Mouse (Mus musculus) urinary bladder, postnatal 10 days (tissue): ENCODE results near the gene Synm.

Experiments
- DNase-seq: peaks from one replicate; pipeline ENCODE4 v3.0.0; 2022; ENCODE audit warnings: low spot score

Gene Synm

DNA sequence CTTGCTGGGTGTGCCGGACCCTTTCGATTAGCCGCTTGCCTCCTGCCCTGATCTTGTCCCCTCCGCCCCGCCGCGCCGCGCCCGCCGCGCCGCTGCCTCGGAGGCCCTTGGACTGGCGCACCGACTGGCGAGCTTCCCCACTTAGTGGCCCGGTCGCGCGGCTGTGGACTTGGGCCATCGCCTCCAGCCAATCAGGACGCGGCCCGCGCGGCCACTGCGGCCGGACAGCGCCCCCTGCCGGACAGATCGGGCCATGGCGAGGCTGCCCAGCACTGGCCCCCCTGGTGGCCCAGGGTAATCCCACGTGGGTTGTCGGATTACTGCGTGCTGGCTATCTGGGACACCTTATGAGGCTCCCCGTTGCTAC lies at the start of gene Synm:
Gene Synm (minus strand): TSS at position 114 of the 367 bp plus-strand sequence.
- peak; percentile 90 for DNase-seq

DNA sequence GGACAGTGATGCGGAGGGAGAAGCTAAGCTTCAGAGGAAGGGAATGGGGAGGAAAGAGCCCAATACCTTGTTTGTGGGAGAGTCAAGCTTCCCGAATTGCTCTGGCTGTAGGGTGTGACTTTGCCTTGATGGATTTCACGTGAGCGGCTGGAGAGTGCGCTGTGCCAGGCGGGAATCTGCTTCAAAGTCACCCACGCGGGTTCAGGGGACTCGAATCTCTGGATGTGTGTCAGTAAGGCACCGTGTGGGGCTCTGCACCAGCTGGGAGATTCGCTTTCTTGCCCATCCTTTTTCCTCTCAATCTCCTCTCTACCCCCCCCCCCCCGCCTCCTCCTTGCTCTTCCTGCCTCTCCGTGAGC lies 44.3 kb upstream of the Synm start:
- DNase-seq = no peak

DNA sequence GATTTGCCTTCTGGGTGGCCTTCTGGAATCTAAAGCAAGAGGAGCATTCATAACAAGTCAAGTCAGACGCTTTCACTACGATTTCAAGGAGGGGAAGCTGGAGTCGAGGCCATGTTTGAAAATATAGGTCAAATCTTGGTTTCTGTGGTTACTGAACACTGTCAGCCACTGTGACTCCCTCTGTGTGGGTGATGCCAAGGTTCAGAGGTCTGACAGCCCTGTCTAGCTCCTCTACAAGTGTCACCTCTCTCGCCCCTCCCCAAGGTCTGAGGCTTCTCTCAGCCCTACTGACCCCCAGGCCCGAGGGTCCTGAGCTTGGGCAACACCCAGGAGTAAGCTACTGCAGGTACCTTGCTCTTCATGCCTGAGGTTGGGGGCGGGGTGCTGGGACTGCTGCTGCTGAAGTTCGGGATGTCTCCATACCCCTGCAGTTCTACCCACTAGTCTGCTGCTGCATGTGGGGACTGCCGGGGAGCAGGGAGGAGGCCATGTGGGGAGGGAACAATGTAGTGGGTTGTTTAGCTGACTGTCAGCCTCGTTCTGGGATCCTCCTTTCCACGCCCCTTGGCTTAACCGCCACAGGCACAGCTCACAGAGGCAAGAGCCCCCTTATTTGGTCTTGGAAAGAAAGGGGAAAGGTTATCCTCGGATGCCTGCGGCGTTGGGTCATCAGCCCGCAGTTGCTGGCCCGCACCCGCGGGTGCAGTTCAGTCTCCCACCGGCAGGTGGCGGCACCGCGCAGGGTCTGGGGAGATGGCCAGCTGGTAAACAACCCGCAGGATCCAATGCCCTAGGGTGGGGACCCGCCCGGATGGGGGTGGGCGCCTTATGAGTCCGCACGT lies 43.7 kb upstream of the Synm start:
- DNase-seq = peak; percentile 89

DNA sequence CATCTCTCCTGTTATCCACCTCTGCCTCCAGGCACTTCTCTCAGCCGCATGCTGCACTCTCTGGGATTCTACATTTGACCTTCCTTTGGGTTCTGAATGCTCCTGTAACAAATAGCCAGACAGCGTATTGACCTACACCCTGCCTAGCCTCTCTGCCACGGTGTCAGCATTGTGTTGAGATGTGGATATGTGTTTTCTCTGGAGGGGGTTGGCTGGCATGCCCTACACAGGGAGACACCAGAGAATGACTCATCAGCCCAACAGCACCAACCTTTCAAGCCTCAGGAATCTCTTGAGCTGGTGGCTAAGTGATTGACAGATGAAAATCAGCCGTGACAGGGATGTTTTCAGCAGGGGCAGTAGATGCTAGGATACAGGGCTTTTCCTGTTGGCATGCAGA lies 41.5 kb upstream of the Synm start:
- no peak for DNase-seq

DNA sequence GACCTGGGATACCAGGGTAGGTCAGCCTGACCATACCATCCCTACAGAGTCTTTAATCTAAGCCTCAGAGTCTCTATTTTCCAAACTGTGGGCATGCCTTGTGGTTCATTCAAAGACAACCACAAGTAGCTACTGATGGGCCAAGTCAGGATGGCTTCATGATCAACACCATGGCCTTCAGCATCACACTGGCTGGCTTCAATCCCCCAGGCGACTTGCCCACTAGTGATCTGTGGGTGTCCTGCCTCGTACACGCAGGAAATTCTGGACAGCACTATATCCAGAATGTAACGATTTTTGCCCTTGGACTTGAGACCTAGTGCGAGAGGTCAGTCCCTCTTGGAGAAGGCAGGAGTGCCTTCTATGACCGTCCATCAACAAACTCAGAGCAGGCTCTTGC lies 41.0 kb upstream of the Synm start:
- no peak for DNase-seq

DNA sequence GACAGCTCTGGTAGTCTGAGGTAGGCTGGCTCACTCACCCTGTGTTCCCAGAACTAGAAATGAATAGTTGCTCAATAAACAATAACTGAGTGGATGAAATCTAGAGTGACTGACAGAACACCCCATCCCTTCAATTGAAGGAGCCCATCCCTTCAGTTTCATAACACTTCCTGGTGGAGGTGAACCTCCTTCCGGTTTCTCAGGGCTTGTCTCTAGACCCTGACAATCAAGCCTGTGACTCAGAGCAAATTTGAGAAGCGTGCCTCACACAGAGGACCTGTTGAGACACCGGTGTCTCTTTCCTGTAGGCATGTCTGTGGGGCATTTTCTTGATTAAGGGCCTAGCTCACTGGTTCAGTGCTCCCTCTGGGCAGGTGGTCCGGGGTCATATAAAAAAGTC lies 38.9 kb upstream of the Synm start:
- DNase-seq = no peak

DNA sequence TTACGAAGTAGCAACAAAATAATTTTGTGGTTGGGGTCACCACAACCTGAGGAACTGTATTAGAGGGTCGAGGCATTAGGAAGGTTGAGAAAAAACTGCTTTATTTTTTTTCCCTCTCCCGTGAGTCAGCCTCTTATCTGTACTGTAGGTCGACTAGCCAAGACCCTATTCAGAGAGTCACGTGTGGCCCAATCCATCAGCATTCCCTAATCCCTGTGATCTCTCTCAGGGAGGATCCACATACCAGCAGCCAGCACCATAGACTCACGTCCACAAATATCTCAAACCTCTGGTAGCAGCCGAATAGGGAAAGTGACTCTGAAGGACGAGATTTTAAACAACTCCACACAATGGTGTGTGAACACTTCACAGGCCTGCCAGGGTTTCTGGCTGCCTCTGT lies 37.5 kb upstream of the Synm start:
- DNase-seq = no peak

DNA sequence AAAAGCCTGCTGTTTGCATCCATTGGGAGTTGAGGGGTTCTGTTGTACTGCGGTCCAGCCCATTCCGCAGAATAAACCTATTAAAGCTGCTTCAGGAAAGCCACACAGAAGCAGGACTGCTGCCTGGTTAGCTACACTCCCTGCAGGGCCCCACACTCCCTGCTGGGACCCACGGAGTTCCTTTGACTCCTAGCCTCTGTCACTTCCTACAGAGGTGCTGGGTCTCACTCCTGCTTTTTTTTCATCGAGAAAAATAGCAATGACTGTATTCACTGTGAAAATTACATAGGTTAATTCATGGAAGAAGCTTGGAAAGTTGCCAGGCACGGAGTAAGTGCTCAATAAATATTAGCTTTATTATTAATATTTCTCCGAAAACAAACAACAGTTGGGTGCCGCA lies 33.9 kb upstream of the Synm start:
- no peak for DNase-seq

DNA sequence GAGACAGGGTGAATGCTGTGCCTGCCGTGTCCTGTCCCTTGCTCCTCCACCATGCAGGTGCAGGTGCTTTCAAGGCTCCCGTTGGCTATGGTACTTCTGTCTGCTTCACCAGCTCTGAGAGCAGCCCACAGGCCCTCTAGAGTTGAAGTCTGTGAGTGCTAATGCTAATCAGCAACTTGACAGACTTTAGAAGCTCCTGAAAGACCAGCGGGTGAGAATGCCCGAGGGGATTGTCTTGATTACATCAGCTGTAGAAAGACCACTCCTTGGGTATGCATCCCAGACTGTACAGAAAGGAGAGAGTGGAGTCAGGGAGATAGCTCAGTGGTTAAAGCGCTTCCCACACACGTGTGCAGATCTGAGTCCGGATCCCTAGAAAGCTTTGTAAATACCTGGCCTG lies 31.7 kb upstream of the Synm start:
- DNase-seq = no peak

DNA sequence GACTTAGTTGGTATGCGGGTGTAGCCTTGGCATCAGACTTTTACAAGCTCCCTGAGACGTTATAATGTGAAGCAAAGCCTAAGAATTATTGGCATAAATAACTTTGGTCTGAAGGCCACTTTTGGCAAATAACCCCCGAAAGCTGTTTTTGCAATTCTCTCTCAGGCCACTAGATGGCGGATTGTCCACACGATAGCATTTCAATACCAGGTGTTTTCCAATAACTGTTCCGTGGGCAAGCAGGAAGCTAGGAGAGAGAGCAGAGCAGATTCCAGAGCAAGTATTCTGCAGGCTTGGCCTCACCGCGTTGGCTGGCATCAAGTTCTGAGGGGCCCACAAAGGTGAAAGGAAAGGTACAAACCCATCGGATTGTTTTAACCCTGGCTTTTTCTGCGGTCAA lies 29.2 kb upstream of the Synm start:
- DNase-seq = peak; percentile 5

DNA sequence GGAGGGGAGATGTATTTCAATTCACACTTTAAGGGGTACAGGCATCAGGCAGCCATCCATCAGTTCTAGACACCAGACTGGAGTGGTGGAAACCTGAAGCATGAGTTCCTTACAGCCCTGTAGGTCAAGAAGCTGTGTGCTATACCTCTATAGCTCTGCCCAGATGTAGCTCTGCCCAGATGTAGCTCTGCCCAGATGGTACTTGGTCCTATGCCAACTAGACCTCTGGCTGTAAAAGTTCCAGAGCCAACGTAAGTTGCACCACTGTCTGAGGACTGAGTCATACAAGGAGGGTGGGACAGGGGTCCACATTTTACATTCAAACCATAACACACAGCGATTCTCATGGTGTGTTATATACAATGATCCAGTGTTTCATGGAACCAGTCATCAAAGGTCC lies 28.3 kb upstream of the Synm start:
- DNase-seq = no peak

DNA sequence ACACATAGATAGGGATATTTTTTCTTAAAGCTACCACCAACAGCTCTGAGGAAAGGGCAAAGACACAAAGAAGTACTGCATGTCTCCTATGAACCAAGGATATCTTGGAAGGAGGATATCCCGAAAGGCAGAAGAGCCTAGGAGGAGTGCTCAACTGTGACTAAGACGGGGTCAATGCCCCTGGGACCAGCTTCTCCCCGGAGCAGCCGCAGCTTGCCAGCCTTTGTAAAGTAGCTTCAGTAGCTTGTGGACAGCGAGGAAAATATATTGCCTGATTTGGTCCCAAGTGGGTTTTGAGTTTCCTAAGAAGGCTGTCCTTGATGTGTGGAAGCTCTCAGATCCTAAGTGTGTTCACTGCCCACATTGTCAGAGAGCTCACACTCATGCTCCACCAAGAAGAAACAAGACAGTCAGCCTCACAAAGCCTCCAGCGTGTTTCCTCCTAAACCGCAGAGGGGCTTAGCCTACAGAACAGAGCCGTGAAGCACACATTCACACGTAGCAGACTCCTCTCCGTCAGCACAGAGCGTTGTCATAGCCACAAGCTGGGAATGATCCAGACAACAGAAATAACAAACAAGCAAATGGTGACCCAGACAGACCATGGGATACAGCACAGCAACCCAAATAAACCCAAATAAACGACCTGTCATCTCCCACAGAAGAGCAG lies 17.2 kb upstream of the Synm start:
- DNase-seq = no peak

DNA sequence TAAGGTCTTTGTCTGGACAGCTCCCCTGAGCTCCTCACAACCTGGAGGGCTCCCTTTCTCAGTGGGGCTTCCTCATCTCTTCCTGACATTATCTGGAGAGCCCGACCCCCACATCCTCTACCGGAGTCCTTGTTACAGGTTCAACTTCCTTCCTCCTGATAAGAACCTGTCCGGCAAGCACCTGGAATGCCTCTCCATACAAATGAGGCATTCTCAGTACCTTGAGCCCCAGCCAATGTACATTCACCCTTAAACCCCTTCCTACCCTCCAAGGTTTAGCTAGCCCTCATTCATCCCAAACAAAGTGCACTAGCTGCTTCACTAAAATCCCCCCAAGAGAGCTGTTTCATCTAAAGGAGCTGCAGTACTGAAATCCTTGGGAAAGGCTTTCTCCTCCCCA lies 16.1 kb upstream of the Synm start:
- DNase-seq = no peak

DNA sequence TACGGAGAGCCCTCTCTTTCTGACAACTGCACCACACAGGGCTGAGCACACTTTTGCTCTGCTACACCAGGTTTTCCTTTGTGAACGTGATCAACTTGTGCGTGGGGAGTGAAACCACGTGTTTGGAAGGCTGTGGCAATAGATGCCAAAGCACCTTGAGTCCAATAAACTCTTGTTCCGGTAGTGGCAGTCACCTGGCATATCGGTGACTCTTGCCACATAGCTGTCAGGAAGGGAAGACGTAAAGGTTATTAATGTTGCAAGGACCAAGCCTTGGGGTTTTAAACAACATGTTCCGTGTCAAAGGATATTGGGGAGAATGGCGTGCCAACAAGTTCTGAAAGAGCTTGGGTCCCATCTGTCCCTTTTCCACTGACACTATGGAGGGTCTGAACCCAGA lies 12.7 kb upstream of the Synm start:
- no peak for DNase-seq

DNA sequence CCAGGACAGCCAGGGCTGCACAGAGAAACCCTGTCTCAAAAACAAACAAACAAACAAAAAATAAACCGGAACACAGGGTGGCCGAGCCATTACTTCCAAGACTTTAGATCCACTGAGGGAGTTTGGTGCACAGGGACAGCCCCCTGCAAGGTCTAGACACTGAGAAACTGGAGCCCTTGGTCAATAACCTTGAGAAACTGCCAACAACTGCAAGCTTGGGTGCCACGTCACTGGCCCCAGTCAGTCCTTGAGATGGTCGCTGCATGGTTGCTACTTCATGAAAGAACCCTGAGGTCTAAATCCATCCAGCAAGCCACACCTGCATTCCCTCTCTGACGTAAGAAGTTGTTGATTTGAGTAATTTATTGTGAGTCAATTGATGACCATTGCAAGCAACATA lies 9.9 kb upstream of the Synm start:
- no peak for DNase-seq

DNA sequence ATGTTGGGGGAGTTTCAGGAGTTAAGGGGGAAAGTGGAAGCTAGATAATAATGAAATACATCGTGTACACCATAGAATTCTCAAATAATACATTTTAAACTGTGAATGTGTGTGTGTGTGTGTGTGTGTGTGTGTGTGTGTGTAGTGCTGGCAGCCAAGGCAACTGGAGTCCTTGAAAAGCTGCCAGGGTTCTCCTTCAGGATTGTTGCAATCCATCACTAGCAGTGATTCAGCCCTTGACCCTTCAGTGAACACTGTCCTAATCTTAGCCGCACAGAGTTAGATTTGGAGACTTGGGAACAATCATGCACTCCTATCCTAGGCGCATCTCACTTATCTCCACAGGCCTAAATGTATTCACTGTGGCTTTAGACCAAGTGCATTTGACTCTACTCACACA lies 8.6 kb upstream of the Synm start:
- DNase-seq = no peak

DNA sequence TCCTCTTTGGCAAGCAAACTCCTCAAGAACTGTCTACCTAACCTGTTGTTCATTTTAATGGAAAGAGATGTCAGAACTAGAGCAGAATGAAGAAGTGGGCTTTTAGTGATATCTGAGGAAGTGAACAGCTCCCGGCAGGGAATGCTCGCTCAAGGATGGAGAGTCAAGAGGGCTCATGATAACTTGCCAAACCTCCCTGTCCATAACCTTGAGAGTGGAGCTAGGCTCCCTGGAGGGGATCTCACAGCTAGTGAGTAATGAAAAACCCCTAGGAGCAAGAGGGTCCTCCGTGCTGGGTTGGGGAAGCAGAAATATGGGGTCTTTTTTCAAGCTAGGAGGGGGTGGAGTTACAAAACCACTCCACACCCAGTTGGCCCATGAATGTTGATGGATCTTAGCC lies 4.1 kb upstream of the Synm start:
- DNase-seq = no peak

DNA sequence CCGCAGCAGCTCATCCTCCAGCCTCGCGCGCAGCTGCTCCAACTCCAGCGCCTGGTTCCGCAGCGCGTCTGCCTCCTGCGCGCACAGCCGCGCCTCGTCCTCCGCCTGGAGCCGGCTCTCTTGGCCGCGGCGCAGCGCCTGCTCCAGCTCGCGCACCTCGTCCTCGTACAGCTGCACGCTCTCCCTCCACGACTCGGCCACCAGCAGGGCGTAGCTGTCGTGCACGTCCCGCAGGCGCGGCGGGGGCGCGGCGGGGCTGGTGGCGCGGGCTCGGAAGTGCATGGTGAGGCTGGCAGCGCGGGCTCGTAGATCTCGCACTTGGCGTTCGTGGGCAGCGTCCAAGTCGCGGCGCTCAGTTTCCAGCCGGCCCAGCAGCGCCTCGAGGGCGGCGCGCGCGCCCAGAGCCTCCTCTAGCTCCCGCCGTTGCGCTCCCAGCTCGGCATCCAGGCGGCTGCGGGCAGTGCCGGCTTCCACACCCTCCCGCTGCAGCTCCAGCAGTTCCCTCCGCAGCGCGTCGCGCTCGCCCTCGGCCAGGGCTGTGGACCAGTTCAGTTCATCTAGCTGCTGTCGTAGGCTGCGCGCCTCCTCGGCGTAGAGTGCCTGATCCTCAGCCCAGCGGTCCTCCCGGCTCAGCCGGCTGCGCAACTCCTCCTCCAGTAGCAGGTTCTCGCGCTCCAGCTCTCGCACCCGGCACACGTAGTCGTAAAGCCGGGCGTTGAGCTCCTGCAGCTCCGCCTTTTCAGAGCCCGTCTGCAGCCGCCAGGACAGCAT lies 499 bp downstream of the Synm start:
- DNase-seq = no peak

DNA sequence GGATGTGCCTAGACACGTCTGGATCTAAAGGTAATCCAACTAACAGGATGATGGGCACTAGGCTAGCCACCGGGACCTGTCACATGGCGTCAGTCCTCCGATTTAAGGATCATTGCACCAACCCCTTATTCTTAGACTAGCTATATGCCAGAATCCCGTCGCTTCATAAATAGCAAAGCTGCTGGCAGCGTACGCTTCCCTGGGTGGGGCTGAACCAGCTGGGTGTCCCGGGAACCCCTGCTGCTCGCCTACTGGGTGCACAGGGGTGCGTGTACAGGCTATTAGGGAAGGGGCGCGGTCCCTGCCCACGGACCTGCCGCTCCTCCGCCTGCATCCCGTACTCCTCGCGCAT lies 1.1 kb downstream of the Synm start:
- DNase-seq = no peak

DNA sequence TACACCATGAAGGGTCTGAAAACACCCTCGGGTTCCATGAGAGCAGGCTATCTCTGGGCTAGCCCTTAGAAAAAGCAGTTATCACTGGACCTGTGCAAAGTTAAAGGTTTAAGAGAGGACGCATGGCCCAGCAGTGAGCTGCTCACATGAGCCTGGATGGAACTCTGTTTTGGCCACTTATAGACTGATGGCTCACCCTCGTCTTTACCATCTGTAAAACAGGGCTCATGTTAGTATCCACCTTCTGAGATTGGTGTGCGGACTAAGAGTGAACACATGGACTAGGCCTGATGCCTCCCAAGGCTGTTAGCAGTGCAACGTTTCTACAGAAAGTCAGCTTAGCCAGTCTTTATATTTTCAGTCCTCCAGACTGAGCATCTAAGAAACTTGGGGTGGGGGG lies 2.9 kb downstream of the Synm start:
- DNase-seq = no peak

DNA sequence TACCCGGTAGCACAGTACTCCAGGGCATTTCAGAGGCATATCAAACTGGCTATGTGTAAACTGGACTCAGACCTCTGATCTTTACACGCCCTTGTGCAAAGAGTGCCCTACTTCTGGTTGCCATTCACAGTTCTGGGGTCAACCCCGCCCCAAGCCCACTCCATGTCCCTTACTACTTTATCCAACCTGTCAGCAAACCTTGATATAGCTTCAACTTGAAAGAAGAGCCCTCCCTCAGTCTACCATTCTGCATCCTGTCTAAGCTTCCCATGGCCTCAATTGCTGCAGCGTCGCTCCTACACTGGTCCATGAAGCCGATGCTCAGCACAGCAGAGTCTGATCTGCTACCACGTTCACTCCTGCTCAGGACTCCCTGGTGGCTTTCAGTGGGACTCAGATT lies 4.2 kb downstream of the Synm start:
- DNase-seq = no peak

DNA sequence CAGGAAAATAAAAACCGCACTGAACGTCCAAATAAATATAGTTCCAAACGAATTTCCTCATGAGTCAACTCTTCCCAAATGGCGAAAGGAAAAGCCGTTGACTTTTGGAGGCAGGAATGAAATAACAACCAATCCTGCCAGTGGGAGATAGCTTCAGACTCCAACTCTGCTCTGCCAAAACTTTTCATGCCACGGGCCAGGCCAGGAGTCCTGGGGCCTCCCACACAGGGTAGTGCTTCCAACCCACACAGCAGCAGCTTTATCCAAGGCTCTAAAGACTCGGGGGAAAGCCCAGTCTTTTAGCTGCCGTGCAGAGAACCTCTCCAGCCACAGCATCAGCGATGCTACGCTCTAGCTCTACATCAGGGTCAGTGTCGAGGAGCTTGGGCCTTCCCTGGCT lies 4.9 kb downstream of the Synm start:
- no peak for DNase-seq

DNA sequence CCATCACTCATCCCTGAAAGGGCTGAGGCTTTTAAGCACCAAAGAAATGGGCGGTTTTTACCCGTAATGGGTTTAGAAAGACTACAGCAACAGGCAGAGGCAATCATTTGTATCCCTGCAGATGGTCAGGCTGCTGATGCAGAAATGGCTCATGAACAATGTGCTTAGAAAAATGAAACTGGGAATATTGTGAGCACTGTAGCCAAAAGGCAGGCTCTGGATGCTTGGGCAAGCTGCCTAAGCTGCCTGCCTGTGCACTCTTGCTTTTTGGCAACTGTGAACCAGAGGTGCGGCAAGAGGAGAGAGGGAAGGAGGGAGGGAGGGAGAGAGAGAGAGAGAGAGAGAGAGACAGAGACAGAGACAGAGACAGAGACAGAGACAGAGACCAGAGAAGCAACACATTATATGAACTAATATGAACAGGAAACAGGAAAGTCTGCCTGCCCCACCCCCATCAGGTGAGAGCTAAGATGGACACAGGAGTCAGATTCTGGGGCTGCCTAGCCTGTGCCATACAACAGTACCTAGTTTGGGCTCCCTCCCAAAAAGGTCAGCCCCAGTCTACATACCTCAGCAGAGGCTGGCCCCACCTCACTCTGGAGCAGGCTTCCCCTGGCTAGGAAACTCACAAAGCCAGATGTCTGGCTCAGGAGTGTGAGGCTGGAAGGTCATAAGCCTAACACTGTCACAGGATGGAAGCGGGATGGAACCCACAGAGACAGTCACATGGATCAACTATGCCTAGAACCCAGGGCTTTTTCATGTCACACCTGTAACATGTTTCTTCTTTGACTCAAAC lies 9.9 kb downstream of the Synm start:
- DNase-seq = no peak
